In genomic region chrX:77511994-77512485, GRCm38 (mm10) we compare ENCODE assay signal across 8 mouse cellular contexts. TPM values are rescaled to one million over a fixed set of nuclear protein-coding genes. Genes with fewer than 3 reads are reported as not detected.
A peak's percentile ranks its signal among the peaks of the same experiment; 100 is the strongest.
DNase-seq lines count a peak whose midpoint lies in the region; ATAC-seq lines count a peak whose summit lies in the region.

No protein-coding gene starts in this region.

- H3K4me2 ChIP-seq in kidney, embryonic 15.5 days: peak overlapping the region; percentile 59
- peak overlapping the region; percentile 47 for H3K4me2 ChIP-seq in midbrain, embryonic 11.5 days

- no peak; the same call in 1 of the 2 replicates for ATAC-seq in kidney, embryonic 15.5 days (replicated peaks; ENCODE audit: low FRiP score)
- ATAC-seq in granulocyte monocyte progenitor cell, adult 5-6 weeks (replicated peaks; ENCODE audit: poor library complexity, severe bottlenecking): peak; percentile 13
- no peak for ATAC-seq in midbrain, embryonic 11.5 days (ENCODE audit: low FRiP score)

- DNase-seq in kidney, adult 11 months: no peak
- peak; percentile 49 for DNase-seq in NIH3T3 (ENCODE audit: low read depth)
- no peak for DNase-seq in midbrain, embryonic 11.5 days (ENCODE audit: low spot score, missing footprints)
- no peak for DNase-seq in urinary bladder, postnatal 14 days (ENCODE audit: low spot score)
- DNase-seq in urinary bladder, adult 18-20 months (ENCODE audit: low spot score in 2 of 2): no peak
- DNase-seq in testis, postnatal 14 days (ENCODE audit: low spot score): no peak

- no peaks in the 10 kb centered on the region for H3K9me3 ChIP-seq in kidney, embryonic 15.5 days (replicated peaks)
- no peaks in the 10 kb centered on the region for H3K9me3 ChIP-seq in midbrain, embryonic 11.5 days (ENCODE audit: control insufficient read depth, low read length)

- H3K4me1 ChIP-seq in kidney, embryonic 15.5 days: peaks cover 25% of the 10 kb centered on the region
- H3K4me1 ChIP-seq in midbrain, embryonic 11.5 days (ENCODE audit: control insufficient read depth, insufficient read depth, low read length): peaks cover 6% of the 10 kb centered on the region; the same call in 1 of the 2 replicates

- peak overlapping the region; percentile 67 for H3K4me3 ChIP-seq in kidney, embryonic 15.5 days (replicated peaks)
- H3K4me3 ChIP-seq in midbrain, embryonic 11.5 days (ENCODE audit: low read depth, low read length): peak overlapping the region; percentile 64

- H3K36me3 ChIP-seq in kidney, embryonic 15.5 days: no peaks in the 10 kb centered on the region
- no peaks in the 10 kb centered on the region for H3K36me3 ChIP-seq in midbrain, embryonic 11.5 days (ENCODE audit: control insufficient read depth, insufficient read depth, low read length)

- H3K27me3 ChIP-seq in kidney, embryonic 15.5 days: no peaks in the 10 kb centered on the region
- H3K27me3 ChIP-seq in midbrain, embryonic 11.5 days (ENCODE audit: control insufficient read depth, insufficient read depth, low read length): no peaks in the 10 kb centered on the region

- H3K9ac ChIP-seq in kidney, embryonic 15.5 days: peak overlapping the region; percentile 77
- peak overlapping the region; percentile 89 for H3K9ac ChIP-seq in midbrain, embryonic 11.5 days (ENCODE audit: low read length)

- 19% methylated on average over 12 of the region's 12 CpGs for WGBS in kidney, embryonic 15.5 days
- 18% methylated on average over 12 of the region's 12 CpGs for WGBS in midbrain, embryonic 11.5 days

- H3K27ac ChIP-seq in kidney, embryonic 15.5 days: peak overlapping the region; percentile 96
- H3K27ac ChIP-seq in midbrain, embryonic 11.5 days (ENCODE audit: low read depth, low read length): peak overlapping the region; percentile 90; the same call in 1 of the 2 replicates

RNA-seq across cellular contexts. Expression of gene Tbl1x, which starts 1.2 kb away (rescaled TPM):
- polyA plus RNA-seq in kidney, embryonic 15.5 days (2015; fragmentation: Nextera tagmentation; extraction: Ambion mirVana): 73.8 and 76.1 TPM in 2 replicates
- total RNA-seq in granulocyte monocyte progenitor cell, adult 5-6 weeks (2014; fragmentation: Nextera tagmentation): 38.5 and 41.5 TPM in 2 replicates
- total RNA-seq in granulocyte monocyte progenitor cell, adult 5-6 weeks (2017): 33.1 and 37.9 TPM in 2 replicates
- 78.6 and 85.1 TPM in 2 replicates for polyA plus RNA-seq in midbrain, embryonic 11.5 days (2014; fragmentation: Nextera tagmentation; extraction: Ambion mirVana)
